Comparison of ENCODE assay signal across 24 mouse cellular contexts in genomic region chr19:18596876-18597275, GRCm38 (mm10).
"Had no signal": no experiment of that assay in that cellular context is flagged by ENCODE, and none has a peak within 500 bp of the region (broad histone marks: within the 10 kb centered on the region; RNA-seq: fewer than 3 reads in every experiment).

No protein-coding gene starts in this region.

- H3K4me2 ChIP-seq: heart, embryonic 13.5 days; heart, embryonic 15.5 days; hindbrain, embryonic 14.5 days; kidney, embryonic 15.5 days; limb, embryonic 13.5 days; limb, embryonic 15.5 days; liver, embryonic 12.5 days had no signal

- H3K27ac ChIP-seq: heart, embryonic 10.5 days; heart, embryonic 13.5 days; heart, embryonic 15.5 days; hindbrain, embryonic 14.5 days; kidney, embryonic 15.5 days; kidney, postnatal 0 days; limb, embryonic 13.5 days; limb, embryonic 15.5 days; liver, embryonic 12.5 days; liver, embryonic 14.5 days had no signal

- DNase-seq: gastrocnemius, postnatal 14 days; gastrocnemius, postnatal 36 days; heart, adult 18-20 months; heart, postnatal 14 days; heart, postnatal 36 days; kidney, adult 11 months; kidney, adult 2 months; kidney, adult 9 months; kidney, postnatal 14 days; kidney, postnatal 36 days; layer of hippocampus, adult 9-11 months; layer of hippocampus, postnatal 36 days had no signal

- H3K36me3 ChIP-seq: heart, embryonic 10.5 days had no signal

- H3K9ac ChIP-seq: heart, embryonic 13.5 days; heart, embryonic 15.5 days; hindbrain, embryonic 14.5 days; kidney, embryonic 15.5 days; limb, embryonic 13.5 days; limb, embryonic 15.5 days; liver, embryonic 12.5 days; liver, embryonic 14.5 days had no signal

- H3K27me3 ChIP-seq: heart, embryonic 13.5 days; heart, embryonic 15.5 days; kidney, embryonic 15.5 days; limb, embryonic 13.5 days; limb, embryonic 15.5 days; liver, embryonic 12.5 days had no signal

- ATAC-seq: hindbrain, embryonic 16.5 days; intestine, embryonic 16.5 days; liver, embryonic 12.5 days had no signal

- H3K4me3 ChIP-seq: heart, embryonic 10.5 days; heart, embryonic 13.5 days; heart, embryonic 15.5 days; kidney, embryonic 15.5 days; limb, embryonic 13.5 days; limb, embryonic 15.5 days; liver, embryonic 12.5 days had no signal

- H3K4me1 ChIP-seq: limb, embryonic 15.5 days had no signal

- H3K9me3 ChIP-seq: heart, embryonic 10.5 days; heart, embryonic 13.5 days; heart, embryonic 15.5 days; kidney, embryonic 15.5 days; limb, embryonic 13.5 days; limb, embryonic 15.5 days; liver, embryonic 12.5 days had no signal
